In the genomic region with DNA sequence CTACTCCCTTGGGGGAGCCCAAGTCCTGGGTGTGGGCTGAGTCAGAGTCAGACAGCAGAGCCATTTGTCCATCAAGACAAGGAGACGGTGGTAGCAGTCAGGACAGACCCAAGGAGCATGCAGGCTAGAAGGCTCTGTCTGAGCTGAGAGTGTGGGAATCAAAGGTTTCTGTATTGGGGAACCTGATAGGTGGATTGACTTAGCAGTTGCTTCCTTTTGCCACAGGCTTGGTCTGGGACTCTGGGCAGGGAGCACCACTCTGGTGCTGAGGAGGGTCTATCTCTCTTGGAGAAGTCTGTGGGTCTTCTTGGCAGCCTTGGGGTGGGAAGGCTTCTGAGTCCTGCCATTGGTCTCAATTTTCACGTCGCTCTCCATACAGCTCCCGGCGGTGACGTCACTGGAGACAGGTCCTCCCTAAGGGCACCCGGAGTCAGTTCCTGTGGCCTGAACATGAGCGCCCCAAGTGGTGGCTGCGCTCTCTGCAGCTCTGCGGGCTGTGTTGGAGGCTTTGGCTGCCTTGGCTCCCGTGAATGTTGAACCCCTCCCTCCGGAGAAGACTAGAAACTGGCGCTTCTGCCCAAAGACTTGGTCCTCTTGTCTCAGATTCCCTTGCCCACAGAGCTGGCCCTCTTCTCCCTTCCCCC, we compare ENCODE assay signal across 9 mouse cellular contexts. TPM values are rescaled to one million over a fixed set of nuclear protein-coding genes. Genes with fewer than 3 reads are reported as not detected.
A peak's percentile ranks its signal among the peaks of the same experiment; 100 is the strongest.
DNase-seq lines count a peak whose midpoint lies in the region; ATAC-seq and TF ChIP-seq lines count a peak whose summit lies in the region.
"Had no signal": no experiment of that assay in that cellular context is flagged by ENCODE, and none has a peak within 500 bp of the region (broad histone marks: within the 10 kb centered on the region; RNA-seq: fewer than 3 reads in every experiment).

No protein-coding gene starts in this region.

- H3K9ac ChIP-seq in forebrain, embryonic 12.5 days: no peak overlapping the region
- H3K9ac ChIP-seq in heart, embryonic 16.5 days (ENCODE audit: low read length): no peak overlapping the region
- no peak overlapping the region for H3K9ac ChIP-seq in liver, adult 2 months (ENCODE audit: low read depth, low read length)
- H3K9ac ChIP-seq in stomach, embryonic 16.5 days (ENCODE audit: low read length): no peak overlapping the region
- H3K9ac ChIP-seq: embryonic facial prominence, embryonic 12.5 days had no signal

- WGBS in forebrain, embryonic 12.5 days: 6% methylated on average over 13 of the region's 13 CpGs
- WGBS in heart, embryonic 16.5 days: 5% methylated on average over 13 of the region's 13 CpGs
- 8% methylated on average over 13 of the region's 13 CpGs for WGBS in liver, adult 2 months
- 6% methylated on average over 13 of the region's 13 CpGs for WGBS in stomach, embryonic 16.5 days

- no peaks in the 10 kb centered on the region for H3K79me2 ChIP-seq in liver, adult 2 months (ENCODE audit: control insufficient read depth, insufficient read depth, low read length)

- 0 out of 2 replicates have a peak, but pooled peaks cover 2% of the 10 kb centered on the region for H3K27me3 ChIP-seq in forebrain, embryonic 12.5 days
- no peaks in the 10 kb centered on the region for H3K27me3 ChIP-seq in heart, embryonic 16.5 days (ENCODE audit: control insufficient read depth, insufficient read depth, low read length)
- no peaks in the 10 kb centered on the region for H3K27me3 ChIP-seq in liver, adult 2 months (ENCODE audit: control insufficient read depth, insufficient read depth, low read length)
- H3K27me3 ChIP-seq in stomach, embryonic 16.5 days (ENCODE audit: control insufficient read depth, insufficient read depth, low read length): no peaks in the 10 kb centered on the region
- H3K27me3 ChIP-seq: embryonic facial prominence, embryonic 12.5 days had no signal

- peak; percentile 77 for TF ChIP-seq CTCF in brain, embryonic 14.5 days (IDR thresholded peaks at IDR 0.05; ENCODE audit: borderline replicate concordance, extremely low read depth, insufficient read depth, insufficient read length)
- peak; percentile 81 for TF ChIP-seq CTCF in liver, adult 2 months (IDR thresholded peaks at IDR 0.05; ENCODE audit: low read depth, low read length)

- H3K4me1 ChIP-seq in forebrain, embryonic 12.5 days: peaks cover 4% of the 10 kb centered on the region
- H3K4me1 ChIP-seq in heart, embryonic 16.5 days (ENCODE audit: control insufficient read depth, insufficient read depth, low read length): no peaks in the 10 kb centered on the region
- no peaks in the 10 kb centered on the region for H3K4me1 ChIP-seq in liver, adult 2 months (ENCODE audit: control insufficient read depth, insufficient read depth, low read length)
- H3K4me1 ChIP-seq in stomach, embryonic 16.5 days (ENCODE audit: control insufficient read depth, insufficient read depth, low read length): no peaks in the 10 kb centered on the region
- H3K4me1 ChIP-seq: embryonic facial prominence, embryonic 12.5 days had no signal

- no peak overlapping the region for H3K27ac ChIP-seq in forebrain, embryonic 12.5 days
- H3K27ac ChIP-seq in heart, embryonic 16.5 days (ENCODE audit: low read length): no peak overlapping the region
- H3K27ac ChIP-seq in liver, adult 2 months (replicated peaks; ENCODE audit: insufficient read depth, low read depth, low read length): no peak overlapping the region
- H3K27ac ChIP-seq in stomach, embryonic 16.5 days (ENCODE audit: low read length): no peak overlapping the region
- H3K27ac ChIP-seq: embryonic facial prominence, embryonic 12.5 days had no signal

- 0 out of 2 replicates have a peak, but pooled peaks cover 2% of the 10 kb centered on the region for H3K9me3 ChIP-seq in forebrain, embryonic 12.5 days
- H3K9me3 ChIP-seq in heart, embryonic 16.5 days (replicated peaks; ENCODE audit: control insufficient read depth, low read length): no peaks in the 10 kb centered on the region; the same call in 1 of the 2 replicates
- H3K9me3 ChIP-seq in stomach, embryonic 16.5 days (replicated peaks; ENCODE audit: control insufficient read depth, low read length): 0 out of 2 replicates have a peak, but pooled peaks cover 2% of the 10 kb centered on the region
- H3K9me3 ChIP-seq: embryonic facial prominence, embryonic 12.5 days had no signal

- no peak for TF ChIP-seq POLR2A in brain, embryonic 14.5 days (IDR thresholded peaks at IDR 0.05; ENCODE audit: borderline replicate concordance, extremely low read depth, insufficient read depth, insufficient read length, poor library complexity, severe bottlenecking)
- no peak for TF ChIP-seq POLR2A in liver, adult 2 months (IDR thresholded peaks at IDR 0.05; ENCODE audit: extremely low read depth, insufficient read depth, low read length)

- H3K4me2 ChIP-seq in forebrain, embryonic 12.5 days: 0 out of 2 replicates have a peak overlapping the region, but pooled peaks have one; percentile 21
- H3K4me2 ChIP-seq in heart, embryonic 16.5 days (ENCODE audit: low read depth, low read length): peak overlapping the region; percentile 38
- peak overlapping the region; percentile 17; the same call in 1 of the 2 replicates for H3K4me2 ChIP-seq in stomach, embryonic 16.5 days (ENCODE audit: low read depth, low read length)
- H3K4me2 ChIP-seq: embryonic facial prominence, embryonic 12.5 days had no signal

- peak; percentile 35 for DNase-seq in CD4-positive helper T cell, adult 2 months (ENCODE audit: low read depth, low spot score)
- peak; percentile 54 for DNase-seq in brain, embryonic 14.5 days (ENCODE audit: low read depth)
- DNase-seq in kidney, postnatal 10 days: peak; percentile 88
- peak; percentile 23 for DNase-seq in liver, adult 2 months (ENCODE audit: extremely low read depth, low read depth, low spot score)
- DNase-seq in neural tube, embryonic 10.5 days (ENCODE audit: extremely low spot score, low spot score): peak; percentile 80

- no peak overlapping the region for H3K4me3 ChIP-seq in forebrain, embryonic 12.5 days (replicated peaks)
- no peak overlapping the region for H3K4me3 ChIP-seq in heart, embryonic 16.5 days (ENCODE audit: low read length)
- H3K4me3 ChIP-seq in liver, adult 2 months (ENCODE audit: insufficient read depth, low read depth, low read length): no peak overlapping the region
- no peak overlapping the region for H3K4me3 ChIP-seq in stomach, embryonic 16.5 days (replicated peaks; ENCODE audit: low read length)
- H3K4me3 ChIP-seq: embryonic facial prominence, embryonic 12.5 days had no signal

- H3K36me3 ChIP-seq in forebrain, embryonic 12.5 days (replicated peaks): no peaks in the 10 kb centered on the region
- H3K36me3 ChIP-seq in heart, embryonic 16.5 days (ENCODE audit: control insufficient read depth, insufficient read depth): no peaks in the 10 kb centered on the region
- H3K36me3 ChIP-seq in liver, adult 2 months (ENCODE audit: control insufficient read depth, insufficient read depth, low read length): no peaks in the 10 kb centered on the region
- H3K36me3 ChIP-seq in stomach, embryonic 16.5 days (ENCODE audit: control insufficient read depth, insufficient read depth, low read length): no peaks in the 10 kb centered on the region
- H3K36me3 ChIP-seq: embryonic facial prominence, embryonic 12.5 days had no signal

- no peak for ATAC-seq in forebrain, embryonic 12.5 days (ENCODE audit: low FRiP score)
- peak; percentile 70; the same call in 1 of the 2 replicates for ATAC-seq in heart, embryonic 16.5 days (replicated peaks; ENCODE audit: extremely low read depth, insufficient read depth, low FRiP score)
- peak; percentile 76 for ATAC-seq in stomach, embryonic 16.5 days (ENCODE audit: insufficient read depth, low FRiP score)

RNA-seq across cellular contexts. Expression of gene Krt88, which starts 5.7 kb away (rescaled TPM):
- not detected in 2 replicates for polyA plus RNA-seq in brain, embryonic 14.5 days (2012; rRNA removed)
- polyA plus RNA-seq in forebrain, embryonic 12.5 days (2016; fragmentation: Nextera tagmentation; extraction: Ambion mirVana): not detected in 2 replicates
- polyA plus RNA-seq in heart, embryonic 16.5 days (2015; fragmentation: Nextera tagmentation; extraction: Ambion mirVana): not detected in 2 replicates
- not detected in 2 replicates for total RNA-seq in liver, adult 2 months (2014; rRNA removed)
- polyA plus RNA-seq in liver, adult 2 months (2012; rRNA removed): not detected in 2 replicates
- polyA plus RNA-seq in stomach, embryonic 16.5 days (2015; fragmentation: Nextera tagmentation; extraction: Ambion mirVana): 0.15 TPM in 1 of 2 replicates, not detected in the other
- polyA plus RNA-seq: embryonic facial prominence, embryonic 12.5 days had no signal

RNA-seq across cellular contexts. Expression of gene Krt81, which starts 10.3 kb away (rescaled TPM):
- not detected in 2 replicates for polyA plus RNA-seq in brain, embryonic 14.5 days (2012; rRNA removed)
- polyA plus RNA-seq in forebrain, embryonic 12.5 days (2016; fragmentation: Nextera tagmentation; extraction: Ambion mirVana): not detected in 2 replicates
- polyA plus RNA-seq in heart, embryonic 16.5 days (2015; fragmentation: Nextera tagmentation; extraction: Ambion mirVana): not detected in 2 replicates
- total RNA-seq in liver, adult 2 months (2014; rRNA removed): not detected in 2 replicates
- not detected in 2 replicates for polyA plus RNA-seq in liver, adult 2 months (2012; rRNA removed)
- polyA plus RNA-seq in stomach, embryonic 16.5 days (2015; fragmentation: Nextera tagmentation; extraction: Ambion mirVana): not detected in 2 replicates
- polyA plus RNA-seq: embryonic facial prominence, embryonic 12.5 days had no signal

RNA-seq across cellular contexts. Expression of gene Krt87, which starts 14.6 kb away (rescaled TPM):
- 0.11 and 0.18 TPM in 2 replicates for polyA plus RNA-seq in brain, embryonic 14.5 days (2012; rRNA removed)
- polyA plus RNA-seq in forebrain, embryonic 12.5 days (2016; fragmentation: Nextera tagmentation; extraction: Ambion mirVana): 0.17 and 0.22 TPM in 2 replicates
- 0.14 TPM in 1 of 2 replicates, not detected in the other for polyA plus RNA-seq in heart, embryonic 16.5 days (2015; fragmentation: Nextera tagmentation; extraction: Ambion mirVana)
- not detected in 2 replicates for total RNA-seq in liver, adult 2 months (2014; rRNA removed)
- polyA plus RNA-seq in liver, adult 2 months (2012; rRNA removed): not detected in 2 replicates
- 0.19 and 0.26 TPM in 2 replicates for polyA plus RNA-seq in stomach, embryonic 16.5 days (2015; fragmentation: Nextera tagmentation; extraction: Ambion mirVana)

RNA-seq across cellular contexts. Expression of gene Krt86, which starts 20.1 kb away (rescaled TPM):
- polyA plus RNA-seq in brain, embryonic 14.5 days (2012; rRNA removed): 0.08 TPM in 1 of 2 replicates, not detected in the other
- not detected in 2 replicates for polyA plus RNA-seq in forebrain, embryonic 12.5 days (2016; fragmentation: Nextera tagmentation; extraction: Ambion mirVana)
- not detected in 2 replicates for polyA plus RNA-seq in heart, embryonic 16.5 days (2015; fragmentation: Nextera tagmentation; extraction: Ambion mirVana)
- total RNA-seq in liver, adult 2 months (2014; rRNA removed): not detected in 2 replicates
- polyA plus RNA-seq in liver, adult 2 months (2012; rRNA removed): not detected in 2 replicates
- polyA plus RNA-seq in stomach, embryonic 16.5 days (2015; fragmentation: Nextera tagmentation; extraction: Ambion mirVana): not detected in 2 replicates
- polyA plus RNA-seq: embryonic facial prominence, embryonic 12.5 days had no signal

RNA-seq across cellular contexts. Expression of gene Krt83, which starts 38.1 kb away (rescaled TPM):
- polyA plus RNA-seq in brain, embryonic 14.5 days (2012; rRNA removed): not detected in 2 replicates
- not detected in 2 replicates for polyA plus RNA-seq in forebrain, embryonic 12.5 days (2016; fragmentation: Nextera tagmentation; extraction: Ambion mirVana)
- 0.25 TPM in 1 of 2 replicates, not detected in the other for polyA plus RNA-seq in heart, embryonic 16.5 days (2015; fragmentation: Nextera tagmentation; extraction: Ambion mirVana)
- not detected in 2 replicates for total RNA-seq in liver, adult 2 months (2014; rRNA removed)
- polyA plus RNA-seq in liver, adult 2 months (2012; rRNA removed): not detected in 2 replicates
- not detected in 2 replicates for polyA plus RNA-seq in stomach, embryonic 16.5 days (2015; fragmentation: Nextera tagmentation; extraction: Ambion mirVana)
- polyA plus RNA-seq: embryonic facial prominence, embryonic 12.5 days had no signal

Comparison
In these comparisons a context has a peak if more than half of its experiments do, and no peak if none do; other contexts are left out.
1. DNase-seq: peak in every context shown above with its lines; median percentile 88 in kidney, postnatal 10 days; 80 in neural tube, embryonic 10.5 days; 54 in brain, embryonic 14.5 days; 35 in CD4-positive helper T cell, adult 2 months; 23 in liver, adult 2 months.